Mouse (Mus musculus) brain, adult 10 weeks (tissue): ENCODE measurements around the gene Jmjd8. TPM values are rescaled to one million over a fixed set of nuclear protein-coding genes. Genes with fewer than 3 reads are reported as not detected.

Source experiments
- polyA plus RNA-seq: library from polyadenylated mRNA; stranded (reverse); fragments of 350-450 nt; fragmentation: Illumina TruSeq; extraction: RNeasy Lipid Tissue Mini Kit (QIAGEN cat#74804); gene quantifications from one replicate; pipeline ENCODE4 v1.2.3, GENCODE M21; 2015; ENCODE audit warnings: low read depth, low replicate concordance

Gene Jmjd8
- polyA plus RNA-seq, result 42.7 TPM

GRCm38 (mm10) chr17:25828712-25829557, at the start of gene Jmjd8:
Gene Jmjd8, plus strand, starts transcription at chr17:25828867.

GRCm38 (mm10) chr17:25785281-25785745, 43.4 kb upstream of the Jmjd8 start, which contains the start of gene Haghl:
Gene Haghl, minus strand, starts transcription at chr17:25785673.

DNA sequence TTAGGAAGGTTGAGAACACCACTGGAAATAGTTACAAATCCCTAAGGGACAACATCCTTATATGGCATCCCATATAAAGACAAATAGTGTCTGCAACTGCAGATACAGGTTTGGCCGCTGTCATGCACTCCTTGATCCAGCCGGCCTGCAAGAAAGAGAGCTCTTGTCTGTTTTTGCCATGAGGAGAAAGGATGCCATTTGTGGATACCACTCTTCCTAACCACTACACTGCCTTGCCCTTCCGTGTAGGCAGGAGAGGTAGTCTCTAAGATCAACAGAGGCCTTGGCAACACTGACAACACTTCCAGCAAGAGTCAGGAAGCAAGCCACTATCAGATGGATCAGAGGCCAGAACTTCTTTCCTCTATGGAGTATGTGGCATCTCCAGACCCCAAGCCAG, 42.4 kb upstream of the Jmjd8 start, which contains the start of gene Ccdc78:
TSS of gene Ccdc78 (plus strand) at position 301 of the 400 bp plus-strand sequence.

DNA sequence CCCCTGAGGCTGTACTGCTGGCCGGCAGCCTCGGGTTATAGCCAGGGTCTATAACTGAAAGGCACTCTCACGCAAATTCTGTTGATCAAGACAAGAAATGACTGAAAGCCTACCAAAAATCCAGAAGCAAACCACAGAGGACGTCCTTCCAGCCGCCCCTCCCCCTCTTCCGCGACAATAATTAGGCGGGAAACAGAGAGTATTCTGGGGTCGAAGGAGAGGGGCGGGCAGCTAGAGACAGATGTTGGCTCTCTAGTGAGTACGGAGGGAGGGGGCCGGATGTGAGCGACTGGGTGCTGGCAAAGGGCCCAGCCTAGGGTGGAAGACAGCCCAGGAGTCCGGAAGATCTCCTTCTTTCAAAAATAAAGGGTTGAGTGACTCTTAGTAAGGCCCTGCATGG, 36.1 kb upstream of the Jmjd8 start, which contains the start of gene Fam173a:
TSS of gene Fam173a (minus strand) at position 287 of the 400 bp plus-strand sequence.

DNA sequence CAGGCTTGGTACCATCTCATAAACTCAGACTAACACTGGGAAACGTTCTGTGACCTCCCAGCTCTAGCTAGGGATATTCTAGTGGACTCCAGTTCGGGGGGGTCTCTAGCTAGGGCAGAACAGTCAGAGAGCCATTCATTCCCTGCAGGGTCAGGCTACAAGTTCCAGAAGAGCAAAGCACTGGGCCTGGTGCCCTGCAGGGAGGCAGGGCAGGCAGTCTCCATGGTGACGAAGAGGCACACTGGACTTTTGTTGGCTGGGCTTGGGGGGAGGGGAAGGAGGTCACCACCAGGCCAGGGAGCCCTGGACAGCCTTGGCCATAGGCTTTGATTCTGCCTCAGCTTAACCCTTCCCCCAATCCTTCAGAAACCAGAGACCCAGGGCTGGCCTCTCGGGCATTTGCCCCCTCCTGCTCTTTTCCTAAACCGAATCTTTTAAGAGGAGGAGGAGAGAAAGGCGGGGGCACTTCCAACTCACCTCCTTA, 33.0 kb upstream of the Jmjd8 start, which contains the start of gene AC134908.4:
TSS of gene AC134908.4 (minus strand) at position 51 of the 484 bp plus-strand sequence.

DNA sequence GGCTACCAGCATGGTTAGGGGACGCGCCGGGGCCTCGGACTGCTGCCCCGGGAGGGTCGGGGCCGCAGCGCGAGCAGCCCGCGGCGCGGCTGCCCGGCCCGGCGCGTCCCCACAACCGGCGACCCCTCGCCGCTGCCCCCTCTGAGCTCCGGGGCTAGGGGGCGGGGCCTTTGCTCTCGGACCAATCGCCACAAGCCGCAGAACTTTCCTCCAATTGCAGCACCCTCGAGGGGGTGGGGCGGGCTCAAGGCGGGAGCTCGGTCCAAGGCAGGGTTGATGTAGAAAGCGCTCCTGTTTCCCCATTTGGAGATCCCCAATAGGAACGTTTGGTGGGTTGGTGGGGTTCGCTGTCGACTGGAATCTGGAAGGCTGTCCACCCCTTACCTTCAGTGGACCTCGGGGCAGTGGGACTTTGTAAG, 31.7 kb upstream of the Jmjd8 start, which contains the start of gene Metrn:
TSS of gene Metrn (minus strand) at position 186 of the 419 bp plus-strand sequence.

GRCm38 (mm10) chr17:25808789-25809605, 19.7 kb upstream of the Jmjd8 start, which contains the start of gene Fbxl16:
Gene Fbxl16, plus strand, starts transcription at chr17:25809085.

GRCm38 (mm10) chr17:25823452-25823851, 5.2 kb upstream of the Jmjd8 start, which contains the start of gene Wdr24:
Gene Wdr24, plus strand, starts transcription at chr17:25823627.

GRCm38 (mm10) chr17:25833291-25833663, 4.6 kb downstream of the Jmjd8 start, which contains the start of gene Stub1:
Gene Stub1, minus strand, starts transcription at chr17:25833404.

GRCm38 (mm10) chr17:25837076-25837410, 8.4 kb downstream of the Jmjd8 start, which contains the start of gene Rhbdl1:
Gene Rhbdl1, minus strand, starts transcription at chr17:25837295.

GRCm38 (mm10) chr17:25841117-25841880, 12.6 kb downstream of the Jmjd8 start, which contains the start of gene Gm20683:
Gene Gm20683, minus strand, starts transcription at chr17:25841763.

DNA sequence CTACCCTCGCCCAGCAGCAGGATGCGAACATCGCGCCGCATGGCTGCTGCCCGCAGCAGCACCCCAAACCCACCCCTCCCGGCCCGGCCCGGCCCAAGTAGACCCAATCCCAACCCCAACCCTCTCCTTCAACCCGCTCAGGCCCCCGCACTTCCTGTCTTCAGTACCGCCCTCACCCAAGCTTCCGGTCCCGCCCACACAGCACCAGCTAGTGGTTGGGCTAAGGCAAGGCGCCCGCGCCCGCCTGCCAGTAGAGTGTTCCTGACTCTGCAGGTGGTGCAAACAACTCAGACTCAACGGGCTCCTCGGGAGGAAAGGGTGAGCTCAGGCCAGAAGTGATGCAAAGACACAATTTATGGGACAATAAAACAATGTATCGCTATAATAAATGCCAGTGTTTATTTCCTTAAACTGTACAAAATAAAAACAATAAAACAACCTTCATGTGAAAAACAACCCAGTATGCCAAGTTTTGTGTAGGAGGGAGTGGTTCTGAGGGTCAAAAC, 15.8 kb downstream of the Jmjd8 start, which contains the start of gene Rhot2:
TSS of gene Rhot2 (minus strand) at position 456 of the 506 bp plus-strand sequence.

DNA sequence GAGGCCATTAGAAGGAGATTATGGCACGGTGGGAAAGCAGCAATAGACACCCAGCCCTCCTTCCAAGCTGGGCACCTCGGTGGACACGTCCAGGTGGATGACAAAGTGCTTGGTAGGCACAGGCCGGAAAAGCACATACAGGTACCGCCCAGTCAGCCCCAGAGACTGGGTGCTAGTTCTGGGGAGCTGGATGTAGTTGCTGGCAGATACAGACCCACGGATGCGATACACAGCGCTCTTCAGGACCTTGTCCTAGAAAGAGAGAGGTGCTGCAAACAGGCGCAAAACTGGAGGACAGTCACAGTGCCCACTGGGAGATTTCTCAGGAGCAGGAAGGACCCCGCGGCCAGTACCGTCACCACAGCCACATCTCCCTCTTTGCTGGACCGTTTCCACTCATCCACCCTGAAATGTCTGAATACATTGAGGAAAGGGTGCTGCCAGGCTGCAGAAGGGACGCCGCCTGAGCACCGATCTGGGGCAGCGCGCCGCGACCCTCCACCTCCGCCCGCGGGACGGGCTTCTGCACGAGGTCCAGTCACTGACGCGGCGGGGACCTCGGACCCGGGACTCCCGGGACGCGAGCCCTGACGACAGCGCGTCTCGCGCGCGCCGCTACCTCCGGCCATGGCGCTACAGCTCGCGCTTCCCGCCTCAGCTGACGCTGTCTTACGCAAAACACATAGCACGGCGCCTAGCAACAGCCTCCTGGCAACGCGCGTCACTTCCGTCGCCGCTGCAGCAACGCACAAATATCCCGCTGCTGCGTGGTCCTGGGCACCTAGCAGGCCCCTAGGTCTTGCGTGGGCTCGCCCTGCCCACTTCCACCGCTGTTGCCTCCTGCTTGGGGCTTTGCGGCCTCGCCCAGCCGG, 32.4 kb downstream of the Jmjd8 start, which contains the start of gene Wdr90:
TSS of gene Wdr90 (minus strand) at position 670 of the 872 bp plus-strand sequence.

DNA sequence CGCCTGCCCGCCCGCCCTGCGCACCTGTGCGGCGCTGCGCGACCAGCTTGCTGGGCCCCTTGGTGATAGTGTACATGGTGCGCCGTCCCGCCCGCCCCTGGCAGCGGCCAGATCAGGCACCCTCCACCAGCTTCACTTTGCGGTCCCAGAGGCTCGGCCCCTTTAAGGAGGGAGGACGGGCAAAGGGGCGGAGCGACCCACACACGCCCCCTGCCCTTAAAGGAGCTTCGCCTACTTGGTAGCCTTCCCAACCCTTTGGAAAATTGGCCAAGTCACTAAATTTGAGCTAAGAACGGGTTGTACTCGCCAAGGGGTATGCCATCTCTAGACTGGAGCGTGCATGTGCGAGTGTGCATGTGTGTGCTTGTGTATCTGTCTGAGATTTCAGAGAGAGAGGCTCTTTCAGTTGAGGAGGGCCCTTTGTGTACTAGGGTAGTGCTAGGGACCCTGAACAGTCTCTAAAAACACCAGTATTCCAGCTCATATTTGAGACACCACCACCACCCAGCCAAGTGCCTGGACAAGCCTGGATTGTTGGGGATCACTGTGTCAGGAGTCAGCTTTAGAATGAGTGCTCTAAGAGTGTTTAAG, 40.0 kb downstream of the Jmjd8 start, which contains the start of gene Mcrip2:
TSS of gene Mcrip2 (minus strand) at position 164 of the 591 bp plus-strand sequence.

DNA sequence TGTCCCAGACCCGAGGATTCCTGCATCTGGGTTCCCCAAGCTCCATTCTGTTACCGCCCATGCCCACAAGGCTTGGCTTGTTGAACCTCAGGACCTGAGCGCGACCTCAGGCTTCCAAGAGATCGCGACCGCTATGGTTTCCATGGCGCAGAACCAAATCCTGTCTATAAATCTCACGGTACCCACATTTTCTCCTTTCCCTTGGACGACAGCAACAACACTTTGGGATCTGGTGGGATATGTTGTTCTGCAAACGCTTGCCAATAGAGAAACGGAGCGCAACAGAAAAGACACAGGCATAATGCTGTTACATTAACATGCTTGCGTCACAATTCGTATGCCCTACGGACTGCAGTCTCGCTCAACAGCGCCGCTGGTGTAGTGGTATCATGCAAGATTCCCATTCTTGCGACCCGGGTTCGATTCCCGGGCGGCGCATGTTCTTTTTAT, 46.1 kb downstream of the Jmjd8 start, which contains the start of gene Mettl26:
TSS of gene Mettl26 (plus strand) at position 354 of the 450 bp plus-strand sequence.

GRCm38 (mm10) chr17:25880196-25880910, 51.7 kb downstream of the Jmjd8 start, which contains the start of gene Wfikkn1:
Gene Wfikkn1, minus strand, starts transcription at chr17:25880858.

